Mouse (Mus musculus) E14TG2a.4 (cell line): ENCODE data around the gene Ankrd60.

ENCODE experiments used
- H3K27me3 ChIP-seq: 2 replicates; pipeline ENCODE4 v1.6.1; 2014; ENCODE audit warnings: low read length, control low read depth; ENCODE audit not compliant: insufficient read depth
- H3K36me3 ChIP-seq: 2 replicates; pipeline ENCODE4 v1.6.1; 2014; ENCODE audit warnings: low read length, control low read depth; ENCODE audit not compliant: insufficient read depth
- H3K4me1 ChIP-seq: replicated peaks from 2 replicates; pipeline ENCODE4 v1.6.1; 2014; ENCODE audit warnings: low read depth, low read length, control low read depth
- H3K4me3 ChIP-seq: replicated peaks from 2 replicates; pipeline ENCODE4 v1.5.1; 2014; ENCODE audit warnings: mild to moderate bottlenecking, low read length
- H3K9me3 ChIP-seq: 2 replicates; pipeline ENCODE4 v1.6.1; 2014; ENCODE audit warnings: low read length, control low read depth
- CTCF ChIP-seq: conservative IDR thresholded peaks from 2 replicates; pipeline ENCODE4 v1.5.1; 2014; ENCODE audit warnings: low read length
- NANOG ChIP-seq: IDR thresholded peaks from 2 replicates; pipeline ENCODE4 v1.6.1; 2014; ENCODE audit warnings: borderline replicate concordance, low read length, mixed read lengths
- POU5F1 ChIP-seq: IDR thresholded peaks from 2 replicates; pipeline ENCODE4 v1.6.1; 2014; ENCODE audit warnings: low read length, borderline replicate concordance

Ankrd60 gene

GRCm38 (mm10) chr2:173522376-173522775, 55.8 kb downstream of the Ankrd60 start, which contains the start of gene 1700021F07Rik:
1700021F07Rik (plus strand) TSS chr2:173522586.
- Histone ChIP-seq H3K36me3 (no peaks in the 10 kb centered on the region), H3K4me1 (peaks cover 18% of the 10 kb centered on the region), H3K4me3 (no peak within 1 kb of the TSS), H3K9me3 (no peaks in the 10 kb centered on the region), H3K27me3 (peaks cover 25% of the 10 kb centered on the region)
- TF ChIP-seq NANOG (no peak), CTCF (no peak), POU5F1 (no peak)
